Mouse (Mus musculus) kidney, adult 2 months (tissue): Measurements from ENCODE around the gene Cited4.

ENCODE experiments used
- CTCF ChIP-seq: fragments of 200-500 bp; conservative IDR thresholded peaks from 2 replicates; pipeline ENCODE4 v1.5.1; 2011; ENCODE audit warnings: low read depth, mild to moderate bottlenecking, control low read depth, low read length, moderate library complexity, mixed read lengths; ENCODE audit not compliant: insufficient read depth, insufficient read length
- POLR2A ChIP-seq: fragments of 200-500 bp; IDR thresholded peaks from one replicate; pipeline ENCODE4 v1.6.1; 2011; ENCODE audit warnings: low read depth, low read length, control low read depth

GRCm38 (mm10) chr4:120712236-120712635 is 45.9 kb downstream of the Cited4 start:
- TF ChIP-seq POLR2A (no peak), CTCF (no peak)
